Mouse (Mus musculus) E14TG2a.4 (cell line): ENCODE measurements around the gene Stxbp1.

ENCODE experiments used
- CTCF ChIP-seq: conservative IDR thresholded peaks from 2 replicates; pipeline ENCODE4 v1.5.1; 2014; ENCODE audit warnings: low read length
- NANOG ChIP-seq: IDR thresholded peaks from 2 replicates; pipeline ENCODE4 v1.6.1; 2014; ENCODE audit warnings: borderline replicate concordance, low read length, mixed read lengths
- POU5F1 ChIP-seq: IDR thresholded peaks from 2 replicates; pipeline ENCODE4 v1.6.1; 2014; ENCODE audit warnings: low read length, borderline replicate concordance

GRCm38 (mm10) chr2:32795748-32796418, 51.2 kb downstream of the Stxbp1 start:
- TF ChIP-seq CTCF (no peak), POU5F1 (no peak), NANOG (no peak)
